Mouse (Mus musculus) brain, embryonic 14.5 days (tissue): ENCODE results near the gene Gm3233.

ENCODE experiments used
- CTCF ChIP-seq: fragments of 200-500 bp; IDR thresholded peaks from 2 replicates; pipeline ENCODE4 v1.5.1; 2012; ENCODE audit warnings: inconsistent platforms, mild to moderate bottlenecking, moderate library complexity, borderline replicate concordance; ENCODE audit not compliant: insufficient read depth, insufficient read length; ENCODE audit errors: extremely low read depth
- POLR2A ChIP-seq: fragments of 200-500 bp; IDR thresholded peaks from 2 replicates; pipeline ENCODE4 v1.6.1; 2012; ENCODE audit warnings: mild to moderate bottlenecking, inconsistent platforms, borderline replicate concordance; ENCODE audit not compliant: poor library complexity, insufficient read depth, insufficient read length, severe bottlenecking; ENCODE audit errors: extremely low read depth

GRCm38 (mm10) chr10:77715507-77715906 is 44.0 kb downstream of the Gm3233 start, which contains the start of gene Gm10142:
- TF ChIP-seq POLR2A (no peak), CTCF (no peak)
